Mouse (Mus musculus): ENCODE measurements around the gene Olfr1104. TPM values are rescaled to one million over a fixed set of nuclear protein-coding genes. Genes with fewer than 3 reads are reported as not detected.

Olfr1104 gene
- not detected in 2 replicates for polyA plus RNA-seq (2016; fragmentation: Nextera tagmentation; extraction: Ambion mirVana)

- Histone ChIP-seq H3K4me2 (no peak within 1 kb of the TSS), H3K4me3 (no peak within 1 kb of the TSS), H3K36me3 (no peaks in the 10 kb centered on the region), H3K4me1 (replicated peaks) (no peaks in the 10 kb centered on the region), H3K9me3 (replicated peaks) (no peaks in the 10 kb centered on the region), H3K27ac (ENCODE audit: poor library complexity, severe bottlenecking) (no peak within 1 kb of the TSS), H3K9ac (no peak within 1 kb of the TSS), H3K27me3 (replicated peaks) (no peaks in the 10 kb centered on the region)
- ATAC-seq (ENCODE audit: insufficient number of reproducible peaks, low FRiP score) = no peak
- 82% methylated on average over 1 of the region's 1 CpGs for WGBS
Observed at GRCm38 (mm10) chr2:87026980-87027379, at the start of gene Olfr1104. Olfr1104 (minus strand) TSS chr2:87027080.

- Histone ChIP-seq H3K9ac (no peak within 1 kb of the TSS), H3K27ac (ENCODE audit: poor library complexity, severe bottlenecking) (no peak within 1 kb of the TSS), H3K9me3 (replicated peaks) (no peaks in the 10 kb centered on the region), H3K36me3 (no peaks in the 10 kb centered on the region), H3K4me1 (replicated peaks) (no peaks in the 10 kb centered on the region), H3K27me3 (replicated peaks) (no peaks in the 10 kb centered on the region), H3K4me3 (no peak within 1 kb of the TSS), H3K4me2 (no peak within 1 kb of the TSS)
- ATAC-seq (ENCODE audit: insufficient number of reproducible peaks, low FRiP score) = no peak
- 67% methylated on average over 1 of the region's 1 CpGs for WGBS
Observed at GRCm38 (mm10) chr2:87075717-87076116, 48.8 kb upstream of the Olfr1104 start, which contains the start of gene Olfr1107. Olfr1107 (minus strand) TSS chr2:87075817.

GRCm38 (mm10) chr2:87052173-87052572 lies 25.3 kb upstream of the Olfr1104 start, which contains the start of gene Olfr1106:
Olfr1106 (minus strand) TSS chr2:87052273.
- 60% methylated on average over 1 of the region's 1 CpGs for WGBS
- no peaks in the 10 kb centered on the region for H3K36me3 ChIP-seq
- ATAC-seq (ENCODE audit: insufficient number of reproducible peaks, low FRiP score) = no peak

GRCm38 (mm10) chr2:87036431-87036830 lies 9.6 kb upstream of the Olfr1104 start, which contains the start of gene Olfr1105:
Olfr1105 (minus strand) TSS chr2:87036531.
- H3K36me3 ChIP-seq = no peaks in the 10 kb centered on the region
- H3K27ac ChIP-seq (ENCODE audit: poor library complexity, severe bottlenecking) = no peak within 1 kb of the TSS
- no peak within 1 kb of the TSS for H3K9ac ChIP-seq
- H3K9me3 ChIP-seq (replicated peaks) = no peaks in the 10 kb centered on the region
- H3K4me2 ChIP-seq = no peak within 1 kb of the TSS
- no peaks in the 10 kb centered on the region for H3K4me1 ChIP-seq (replicated peaks)
- H3K4me3 ChIP-seq = no peak within 1 kb of the TSS
- H3K27me3 ChIP-seq (replicated peaks) = no peaks in the 10 kb centered on the region
- no peak for ATAC-seq (ENCODE audit: insufficient number of reproducible peaks, low FRiP score)

More at GRCm38 (mm10) chr2:87052173-87052572, 25.3 kb upstream of the Olfr1104 start, which contains the start of gene Olfr1106:
- Histone ChIP-seq H3K9ac (no peak within 1 kb of the TSS), H3K4me3 (no peak within 1 kb of the TSS), H3K27me3 (replicated peaks) (no peaks in the 10 kb centered on the region), H3K9me3 (replicated peaks) (no peaks in the 10 kb centered on the region), H3K4me1 (replicated peaks) (no peaks in the 10 kb centered on the region), H3K27ac (ENCODE audit: poor library complexity, severe bottlenecking) (no peak within 1 kb of the TSS), H3K4me2 (no peak within 1 kb of the TSS)

GRCm38 (mm10) chr2:86998098-86998497 lies 28.8 kb downstream of the Olfr1104 start, which contains the start of gene Olfr1102:
Olfr1102 (plus strand) TSS chr2:86998398.
- no peaks in the 10 kb centered on the region for H3K27me3 ChIP-seq (replicated peaks)
- no peak within 1 kb of the TSS for H3K9ac ChIP-seq
- H3K27ac ChIP-seq (ENCODE audit: poor library complexity, severe bottlenecking) = no peak within 1 kb of the TSS
- H3K4me3 ChIP-seq = no peak within 1 kb of the TSS
- H3K9me3 ChIP-seq (replicated peaks) = no peaks in the 10 kb centered on the region; the same call in 1 of the 2 replicates
- H3K36me3 ChIP-seq = no peaks in the 10 kb centered on the region
- ATAC-seq (ENCODE audit: insufficient number of reproducible peaks, low FRiP score) = no peak
- H3K4me2 ChIP-seq = no peak within 1 kb of the TSS
- no peaks in the 10 kb centered on the region for H3K4me1 ChIP-seq (replicated peaks)

- 75% methylated on average over 3 of the region's 3 CpGs for WGBS
- Histone ChIP-seq H3K9me3 (replicated peaks) (no peaks in the 10 kb centered on the region; the same call in 1 of the 2 replicates), H3K27me3 (replicated peaks) (no peaks in the 10 kb centered on the region), H3K4me3 (no peak within 1 kb of the TSS), H3K9ac (no peak within 1 kb of the TSS), H3K27ac (ENCODE audit: poor library complexity, severe bottlenecking) (no peak within 1 kb of the TSS), H3K4me2 (no peak within 1 kb of the TSS), H3K36me3 (no peaks in the 10 kb centered on the region), H3K4me1 (replicated peaks) (no peaks in the 10 kb centered on the region)
- no peak for ATAC-seq (ENCODE audit: insufficient number of reproducible peaks, low FRiP score)
Observed at GRCm38 (mm10) chr2:86991121-86991520, 35.8 kb downstream of the Olfr1104 start, which contains the start of gene Olfr1101. Olfr1101 (minus strand) TSS chr2:86991221.

- H3K27ac ChIP-seq (ENCODE audit: poor library complexity, severe bottlenecking) = no peak within 1 kb of the TSS
- no peak for ATAC-seq (ENCODE audit: insufficient number of reproducible peaks, low FRiP score)
- no peaks in the 10 kb centered on the region for H3K27me3 ChIP-seq (replicated peaks)
- WGBS = 58% methylated on average over 3 of the region's 3 CpGs
- no peaks in the 10 kb centered on the region for H3K36me3 ChIP-seq
- no peak within 1 kb of the TSS for H3K4me3 ChIP-seq
- no peaks in the 10 kb centered on the region for H3K4me1 ChIP-seq (replicated peaks)
- no peak within 1 kb of the TSS for H3K4me2 ChIP-seq
- no peaks in the 10 kb centered on the region for H3K9me3 ChIP-seq (replicated peaks)
- no peak within 1 kb of the TSS for H3K9ac ChIP-seq
Observed at GRCm38 (mm10) chr2:86979854-86980253, 47.0 kb downstream of the Olfr1104 start, which contains the start of gene Olfr1100. Olfr1100 (minus strand) TSS chr2:86979954.

Other genes starting within 250 kb of the Olfr1104 start
- not detected in 2 replicates for gene Olfr1093, start 244.6 kb downstream of the Olfr1104 start, polyA plus RNA-seq (2016; fragmentation: Nextera tagmentation; extraction: Ambion mirVana)
- gene Olfr141, start 217.1 kb downstream of the Olfr1104 start, polyA plus RNA-seq (2016; fragmentation: Nextera tagmentation; extraction: Ambion mirVana) = not detected in 2 replicates
- gene Olfr1094, start 202.4 kb downstream of the Olfr1104 start, polyA plus RNA-seq (2016; fragmentation: Nextera tagmentation; extraction: Ambion mirVana) = not detected in 2 replicates
- gene Olfr1095, start 175.4 kb downstream of the Olfr1104 start, polyA plus RNA-seq (2016; fragmentation: Nextera tagmentation; extraction: Ambion mirVana) = not detected in 2 replicates
- not detected in 2 replicates for gene Gm13723, start 152.3 kb downstream of the Olfr1104 start, polyA plus RNA-seq (2016; fragmentation: Nextera tagmentation; extraction: Ambion mirVana)
- gene Olfr1097, start 134.9 kb downstream of the Olfr1104 start, polyA plus RNA-seq (2016; fragmentation: Nextera tagmentation; extraction: Ambion mirVana) = not detected in 2 replicates
- not detected in 2 replicates for gene Olfr1098, start 102.5 kb downstream of the Olfr1104 start, polyA plus RNA-seq (2016; fragmentation: Nextera tagmentation; extraction: Ambion mirVana)
- gene Olfr1099, start 66.4 kb downstream of the Olfr1104 start, polyA plus RNA-seq (2016; fragmentation: Nextera tagmentation; extraction: Ambion mirVana) = not detected in 2 replicates
- not detected in 2 replicates for gene Olfr1100, start 47.1 kb downstream of the Olfr1104 start, polyA plus RNA-seq (2016; fragmentation: Nextera tagmentation; extraction: Ambion mirVana)
- not detected in 2 replicates for gene Olfr1101, start 35.9 kb downstream of the Olfr1104 start, polyA plus RNA-seq (2016; fragmentation: Nextera tagmentation; extraction: Ambion mirVana)
- gene Olfr1102, start 28.7 kb downstream of the Olfr1104 start, polyA plus RNA-seq (2016; fragmentation: Nextera tagmentation; extraction: Ambion mirVana) = not detected in 2 replicates
- gene Olfr1105, start 9.5 kb upstream of the Olfr1104 start, polyA plus RNA-seq (2016; fragmentation: Nextera tagmentation; extraction: Ambion mirVana) = not detected in 2 replicates
- gene Olfr1106, start 25.2 kb upstream of the Olfr1104 start, polyA plus RNA-seq (2016; fragmentation: Nextera tagmentation; extraction: Ambion mirVana) = not detected in 2 replicates
- not detected in 2 replicates for gene Olfr1107, start 48.7 kb upstream of the Olfr1104 start, polyA plus RNA-seq (2016; fragmentation: Nextera tagmentation; extraction: Ambion mirVana)
- not detected in 2 replicates for gene Olfr1109, start 68.9 kb upstream of the Olfr1104 start, polyA plus RNA-seq (2016; fragmentation: Nextera tagmentation; extraction: Ambion mirVana)
- gene Olfr259, start 87.5 kb upstream of the Olfr1104 start, polyA plus RNA-seq (2016; fragmentation: Nextera tagmentation; extraction: Ambion mirVana) = not detected in 2 replicates
- not detected in 2 replicates for gene Olfr1110, start 113.2 kb upstream of the Olfr1104 start, polyA plus RNA-seq (2016; fragmentation: Nextera tagmentation; extraction: Ambion mirVana)
- gene Olfr1111, start 125.5 kb upstream of the Olfr1104 start, polyA plus RNA-seq (2016; fragmentation: Nextera tagmentation; extraction: Ambion mirVana) = not detected in 2 replicates
- gene Olfr1112, start 160.7 kb upstream of the Olfr1104 start, polyA plus RNA-seq (2016; fragmentation: Nextera tagmentation; extraction: Ambion mirVana) = not detected in 2 replicates
- not detected in 2 replicates for gene Olfr1113, start 181.9 kb upstream of the Olfr1104 start, polyA plus RNA-seq (2016; fragmentation: Nextera tagmentation; extraction: Ambion mirVana)
- not detected in 2 replicates for gene Olfr1115, start 220.9 kb upstream of the Olfr1104 start, polyA plus RNA-seq (2016; fragmentation: Nextera tagmentation; extraction: Ambion mirVana)
- not detected in 2 replicates for gene Olfr1116, start 240.5 kb upstream of the Olfr1104 start, polyA plus RNA-seq (2016; fragmentation: Nextera tagmentation; extraction: Ambion mirVana)